Mouse (Mus musculus): Measurements from ENCODE around the gene Lsamp. TPM values are rescaled to one million over a fixed set of nuclear protein-coding genes. Genes with fewer than 3 reads are reported as not detected.

Gene Lsamp
- total RNA-seq, 2 experiments from 2014 or later: 1.8 to 2.6 TPM

- DNase-seq (ENCODE audit: low spot score in 2 of 2): no peak
Measured at GRCm38 (mm10) chr16:42015443-42015842, 2031.3 kb downstream of the Lsamp start.

- DNase-seq (ENCODE audit: low spot score in 2 of 2): no peak
Measured at GRCm38 (mm10) chr16:42016791-42017643, 2032.9 kb downstream of the Lsamp start.

GRCm38 (mm10) chr16:42022566-42022965, 2038.4 kb downstream of the Lsamp start:
- DNase-seq (ENCODE audit: low spot score in 2 of 2): no peak

- DNase-seq (ENCODE audit: low spot score in 2 of 2): no peak
Measured at GRCm38 (mm10) chr16:42032030-42032429, 2047.9 kb downstream of the Lsamp start.

- DNase-seq (ENCODE audit: low spot score in 2 of 2): no peak
Measured at GRCm38 (mm10) chr16:42033449-42033848, 2049.3 kb downstream of the Lsamp start.

- no peak for DNase-seq (ENCODE audit: low spot score in 2 of 2)
Measured at GRCm38 (mm10) chr16:42048138-42048537, 2064.0 kb downstream of the Lsamp start.

- no peak for DNase-seq (ENCODE audit: low spot score in 2 of 2)
Measured at GRCm38 (mm10) chr16:42059927-42060326, 2075.8 kb downstream of the Lsamp start.

GRCm38 (mm10) chr16:42074325-42074724, 2090.2 kb downstream of the Lsamp start:
- DNase-seq (ENCODE audit: low spot score in 2 of 2): no peak

GRCm38 (mm10) chr16:42079573-42079972, 2095.4 kb downstream of the Lsamp start:
- no peak for DNase-seq (ENCODE audit: low spot score in 2 of 2)

GRCm38 (mm10) chr16:42081611-42082010, 2097.4 kb downstream of the Lsamp start:
- DNase-seq (ENCODE audit: low spot score in 2 of 2): no peak

GRCm38 (mm10) chr16:42097510-42097909, 2113.3 kb downstream of the Lsamp start:
- no peak for DNase-seq (ENCODE audit: low spot score in 2 of 2)

- DNase-seq (ENCODE audit: low spot score in 2 of 2): no peak
Measured at GRCm38 (mm10) chr16:42102186-42102585, 2118.0 kb downstream of the Lsamp start.

GRCm38 (mm10) chr16:42102635-42103034, 2118.5 kb downstream of the Lsamp start:
- no peak for DNase-seq (ENCODE audit: low spot score in 2 of 2)

- DNase-seq (ENCODE audit: low spot score in 2 of 2): no peak
Measured at GRCm38 (mm10) chr16:42112251-42112650, 2128.1 kb downstream of the Lsamp start.

- DNase-seq (ENCODE audit: low spot score in 2 of 2): no peak
Measured at GRCm38 (mm10) chr16:42113246-42113645, 2129.1 kb downstream of the Lsamp start.

GRCm38 (mm10) chr16:42121788-42122187, 2137.6 kb downstream of the Lsamp start:
- no peak for DNase-seq (ENCODE audit: low spot score in 2 of 2)

GRCm38 (mm10) chr16:42123826-42124225, 2139.7 kb downstream of the Lsamp start:
- no peak for DNase-seq (ENCODE audit: low spot score in 2 of 2)

GRCm38 (mm10) chr16:42126061-42126460, 2141.9 kb downstream of the Lsamp start:
- DNase-seq (ENCODE audit: low spot score in 2 of 2): no peak

GRCm38 (mm10) chr16:42147164-42147563, 2163.0 kb downstream of the Lsamp start:
- no peak for DNase-seq (ENCODE audit: low spot score in 2 of 2)

GRCm38 (mm10) chr16:42149216-42149942, 2165.2 kb downstream of the Lsamp start:
- DNase-seq (ENCODE audit: low spot score in 2 of 2): no peak

GRCm38 (mm10) chr16:42152640-42153039, 2168.5 kb downstream of the Lsamp start:
- DNase-seq (ENCODE audit: low spot score in 2 of 2): peak in 1 of 2 experiments; percentile 33

GRCm38 (mm10) chr16:42157816-42158215, 2173.7 kb downstream of the Lsamp start:
- DNase-seq (ENCODE audit: low spot score in 2 of 2): no peak
